8 mouse cellular contexts compared by ENCODE assay signal in the genomic region with DNA sequence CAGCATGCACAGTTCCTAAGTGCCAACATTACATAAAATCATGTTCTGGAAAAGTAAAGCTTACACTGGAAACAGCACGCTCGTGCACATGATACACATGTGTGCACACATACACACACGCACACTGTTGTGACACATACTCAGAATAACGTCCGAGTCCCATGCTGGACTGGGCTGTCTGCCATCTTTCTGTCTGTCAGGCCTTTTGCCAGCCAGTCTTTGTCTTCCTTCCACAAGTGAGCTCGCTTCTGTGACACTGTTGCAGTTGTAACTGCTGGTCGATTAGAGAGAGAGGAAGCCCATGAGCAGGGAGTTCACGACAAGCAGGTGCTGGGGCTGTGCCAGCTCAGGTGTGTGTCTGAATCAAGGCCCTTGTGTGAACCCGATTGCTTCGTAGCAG. TPM values are rescaled to one million over a fixed set of nuclear protein-coding genes. Genes with fewer than 3 reads are reported as not detected.
DNase-seq lines count a peak whose midpoint lies in the region; ATAC-seq lines count a peak whose summit lies in the region.

No protein-coding gene starts in this region.

- no peaks in the 10 kb centered on the region for H3K9me3 ChIP-seq in hindbrain, embryonic 15.5 days
- H3K9me3 ChIP-seq in hindbrain, embryonic 10.5 days: no peaks in the 10 kb centered on the region

- no peak overlapping the region for H3K9ac ChIP-seq in hindbrain, embryonic 15.5 days

- H3K4me1 ChIP-seq in hindbrain, embryonic 15.5 days (replicated peaks): peaks cover 17% of the 10 kb centered on the region
- H3K4me1 ChIP-seq in hindbrain, embryonic 10.5 days (replicated peaks): 0 out of 2 replicates have a peak, but pooled peaks cover 5% of the 10 kb centered on the region

- ATAC-seq in hindbrain, embryonic 15.5 days (ENCODE audit: low FRiP score, low read depth): no peak
- ATAC-seq in granulocyte monocyte progenitor cell, adult 5-6 weeks (replicated peaks; ENCODE audit: poor library complexity, severe bottlenecking): no peak

- DNase-seq in hindbrain, embryonic 10.5 days (ENCODE audit: low spot score): no peak
- peak; percentile 79 for DNase-seq in adrenal gland, postnatal 10 days
- peak; percentile 74 to 78 for DNase-seq in cerebellum, postnatal 25 days
- DNase-seq in kidney, postnatal 25 days: peak; percentile 42
- no peak for DNase-seq in thymus, postnatal 0 days (ENCODE audit: low spot score)
- no peak for DNase-seq in c-Kit-positive CD71-positive TER-119-positive erythroid progenitor cells, embryonic 14.5 days (ENCODE audit: low spot score)

- 0 out of 2 replicates have a peak overlapping the region, but pooled peaks have one; percentile 42 for H3K27ac ChIP-seq in hindbrain, embryonic 15.5 days (replicated peaks)
- no peak overlapping the region for H3K27ac ChIP-seq in hindbrain, embryonic 10.5 days

- H3K27me3 ChIP-seq in hindbrain, embryonic 15.5 days: no peaks in the 10 kb centered on the region
- H3K27me3 ChIP-seq in hindbrain, embryonic 10.5 days (ENCODE audit: insufficient read depth, poor library complexity, severe bottlenecking): no peaks in the 10 kb centered on the region

- 67% methylated on average over 10 of the region's 10 CpGs for WGBS in hindbrain, embryonic 15.5 days
- 94% methylated on average over 10 of the region's 10 CpGs for WGBS in hindbrain, embryonic 10.5 days

- peaks cover 9% of the 10 kb centered on the region; the same call in 1 of the 2 replicates for H3K36me3 ChIP-seq in hindbrain, embryonic 15.5 days
- peaks cover 73% of the 10 kb centered on the region for H3K36me3 ChIP-seq in hindbrain, embryonic 10.5 days

- no peak overlapping the region for H3K4me3 ChIP-seq in hindbrain, embryonic 15.5 days
- H3K4me3 ChIP-seq in hindbrain, embryonic 10.5 days: no peak overlapping the region

- no peak overlapping the region for H3K4me2 ChIP-seq in hindbrain, embryonic 15.5 days

RNA-seq across cellular contexts. Expression of gene Itsn1, which starts 57.3 kb away (rescaled TPM):
- 57.8 and 60.2 TPM in 2 replicates for polyA plus RNA-seq in hindbrain, embryonic 15.5 days (2015; fragmentation: Nextera tagmentation; extraction: Ambion mirVana)
- polyA plus RNA-seq in hindbrain, embryonic 10.5 days (2016; fragmentation: Nextera tagmentation; extraction: Ambion mirVana): 50.7 and 55.5 TPM in 2 replicates
- 10 to 100 TPM; 31.7 to 52.0 TPM for total RNA-seq in adrenal gland, postnatal 10 days (2021)
- polyA plus RNA-seq in thymus, postnatal 0 days (2015; fragmentation: Nextera tagmentation; extraction: Ambion mirVana): 2.7 and 3.0 TPM in 2 replicates
- 9.3 and 10.7 TPM in 2 replicates for total RNA-seq in granulocyte monocyte progenitor cell, adult 5-6 weeks (2014; fragmentation: Nextera tagmentation)
- 5.0 and 7.0 TPM in 2 replicates for total RNA-seq in granulocyte monocyte progenitor cell, adult 5-6 weeks (2017)

RNA-seq across cellular contexts. Expression of gene Cryzl1, which starts 57.6 kb away (rescaled TPM):
- polyA plus RNA-seq in hindbrain, embryonic 15.5 days (2015; fragmentation: Nextera tagmentation; extraction: Ambion mirVana): 92.8 and 93.4 TPM in 2 replicates
- polyA plus RNA-seq in hindbrain, embryonic 10.5 days (2016; fragmentation: Nextera tagmentation; extraction: Ambion mirVana): 65.1 and 71.6 TPM in 2 replicates
- 10 to 100 TPM; 35.0 to 47.0 TPM for total RNA-seq in adrenal gland, postnatal 10 days (2021)
- polyA plus RNA-seq in thymus, postnatal 0 days (2015; fragmentation: Nextera tagmentation; extraction: Ambion mirVana): 27.0 and 28.0 TPM in 2 replicates
- 43.5 and 55.5 TPM in 2 replicates for total RNA-seq in granulocyte monocyte progenitor cell, adult 5-6 weeks (2014; fragmentation: Nextera tagmentation)
- total RNA-seq in granulocyte monocyte progenitor cell, adult 5-6 weeks (2017): 65.5 and 85.7 TPM in 2 replicates

Comparison
In these comparisons a context has a peak if more than half of its experiments do, and no peak if none do; other contexts are left out.
1. DNase-seq: peak in adrenal gland, postnatal 10 days (single experiment), cerebellum, postnatal 25 days (2 of 2) and kidney, postnatal 25 days (2 of 2); none in hindbrain, embryonic 10.5 days (single experiment), thymus, postnatal 0 days (single experiment) and c-Kit-positive CD71-positive TER-119-positive erythroid progenitor cells, embryonic 14.5 days (single experiment).
2. RNA of gene Itsn1, which starts 57.3 kb away (polyA plus RNA-seq): 57.8 to 60.2 TPM in hindbrain, embryonic 15.5 days and 50.7 to 55.5 TPM in hindbrain, embryonic 10.5 days; 2.7 to 3.0 TPM in thymus, postnatal 0 days; every median in the first group is over 10 times any median in the second.